Mouse (Mus musculus) megakaryocyte, embryonic 14.5 days (primary cell): Measurements from ENCODE around the gene Elovl2.

ENCODE experiments used
- FLI1 ChIP-seq: IDR thresholded peaks from 2 replicates; pipeline ENCODE4 v1.6.1; 2012; ENCODE audit warnings: low read length, inconsistent platforms, mixed read lengths
- GATA1 ChIP-seq: IDR thresholded peaks from 3 replicates; pipeline ENCODE4 v1.6.1; 2012; ENCODE audit warnings: mixed read lengths, low read length, inconsistent platforms, borderline replicate concordance

DNA sequence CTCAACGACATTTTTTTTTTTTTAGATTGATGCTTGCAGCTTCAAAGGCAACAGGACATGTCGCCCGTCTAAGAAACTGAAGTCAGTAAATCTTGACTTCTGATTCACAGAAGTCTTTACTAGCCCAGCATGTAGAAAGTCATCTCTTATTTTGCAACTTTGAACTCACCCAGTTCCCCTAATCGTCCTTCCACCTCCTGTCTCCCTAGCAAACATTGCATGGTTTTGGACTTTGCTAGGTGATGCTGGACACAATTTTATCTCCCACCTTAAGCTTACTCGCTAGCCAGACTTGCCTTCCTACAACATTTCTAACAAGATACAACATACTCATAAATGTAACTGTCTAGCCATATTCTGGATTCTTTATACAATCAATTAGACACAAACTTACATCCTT, 7.9 kb upstream of the Elovl2 start:
- no peak for TF ChIP-seq GATA1
- no peak for TF ChIP-seq FLI1
